Mouse (Mus musculus) olfactory bulb, adult 2 months (tissue): Measurements from ENCODE around the gene Oxtr.

Experiments used
- CTCF ChIP-seq: fragments of 200-500 bp; IDR thresholded peaks from 2 replicates; pipeline ENCODE4 v1.5.1; 2012; ENCODE audit warnings: low read depth, mild to moderate bottlenecking, low read length, moderate library complexity; ENCODE audit not compliant: insufficient read depth
- POLR2A ChIP-seq: fragments of 200-500 bp; IDR thresholded peaks from 2 replicates; pipeline ENCODE4 v1.6.1; 2012; ENCODE audit warnings: mild to moderate bottlenecking, low read depth, low read length, moderate library complexity; ENCODE audit not compliant: insufficient read depth

- no peak for TF ChIP-seq POLR2A
- no peak for TF ChIP-seq CTCF
Measured at GRCm38 (mm10) chr6:112509590-112510131, 19.9 kb upstream of the Oxtr start.
